Mouse (Mus musculus) left cerebral cortex, postnatal 14 days (tissue): ENCODE data around the gene Plk3. TPM values are rescaled to one million over a fixed set of nuclear protein-coding genes. Genes with fewer than 3 reads are reported as not detected.

Experiments used
- DNase-seq, 2 experiments: peaks; one replicate each; pipeline ENCODE4 v3.0.0; 2021 to 2022; ENCODE audit warnings: low spot score in 2 of 2, mixed read lengths in 1 of 2
- intact Hi-C: fragments of 180-260 bp; cut with DNase I; formaldehyde crosslinking; loops from one replicate; pipeline ENCODE4 v1.15.1; 2025
- total RNA-seq, 2 experiments: library from RNA; stranded (reverse); gene quantifications; 2 replicates each; pipeline ENCODE4 v1.2.3; 2021

Gene Plk3
- total RNA-seq, 2 experiments from 2014 or later = 15.6 to 16.2 TPM

DNA sequence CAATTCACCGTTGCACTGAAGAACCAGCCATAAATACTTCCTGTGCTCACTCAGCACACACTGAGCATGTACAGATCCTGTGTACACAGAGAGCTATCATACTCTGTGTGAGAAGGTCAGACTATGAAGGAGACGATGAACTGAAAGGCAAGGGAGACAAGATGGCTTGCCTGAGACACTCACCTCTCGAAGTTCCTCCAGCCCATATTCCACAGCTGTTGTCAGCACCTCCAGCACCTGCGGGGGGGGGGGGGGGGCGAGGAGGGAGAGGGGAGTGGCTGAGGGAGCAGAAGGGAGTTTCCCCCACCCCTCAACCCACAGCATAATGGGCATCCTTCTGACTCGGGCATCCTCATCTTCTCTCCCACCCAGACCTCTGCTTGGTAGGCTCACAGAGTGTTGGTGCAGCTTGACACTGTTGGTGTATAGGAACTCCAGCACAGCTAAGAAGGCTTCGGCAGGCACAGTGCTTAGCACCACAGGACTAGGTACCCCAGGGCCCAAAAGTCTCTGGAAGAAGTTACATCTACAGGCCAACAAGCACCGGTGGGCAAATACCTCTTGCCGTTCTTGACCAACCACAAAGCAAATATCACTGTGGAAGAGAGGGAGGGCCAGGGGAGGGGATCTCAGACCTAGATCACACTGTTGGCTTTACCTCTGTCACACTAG, 10.1 kb downstream of the Plk3 start:
- intact Hi-C loops = no loop called here
- DNase-seq = no peak

- DNase-seq = no peak
- intact Hi-C loops = no loop called here
These were observed 11.6 kb downstream of the Plk3 start for GRCm38 (mm10) chr4:117122209-117122608.

- DNase-seq = peak; percentile 93 to 97
- intact Hi-C loops = loop anchor here (2.0 kb wide), 1 partner anchor 126 kb away; the partner anchor contains the start of genes Hectd3 and Urod
These were observed 13.0 kb downstream of the Plk3 start for GRCm38 (mm10) chr4:117120445-117121414.

- DNase-seq = no peak
- intact Hi-C loops = loop anchor here (2.0 kb wide), 1 partner anchor 125 kb away; the partner anchor contains the start of genes Hectd3 and Urod
These were observed 13.7 kb downstream of the Plk3 start for GRCm38 (mm10) chr4:117120052-117120444.

GRCm38 (mm10) chr4:117119636-117120035, 14.1 kb downstream of the Plk3 start:
- DNase-seq = no peak
- intact Hi-C loops = loop anchor here (2.0 kb wide), 1 partner anchor 125 kb away; the partner anchor contains the start of genes Hectd3 and Urod

- DNase-seq = no peak
- intact Hi-C loops = no loop called here
These were observed 15.8 kb downstream of the Plk3 start for GRCm38 (mm10) chr4:117117931-117118330.

DNA sequence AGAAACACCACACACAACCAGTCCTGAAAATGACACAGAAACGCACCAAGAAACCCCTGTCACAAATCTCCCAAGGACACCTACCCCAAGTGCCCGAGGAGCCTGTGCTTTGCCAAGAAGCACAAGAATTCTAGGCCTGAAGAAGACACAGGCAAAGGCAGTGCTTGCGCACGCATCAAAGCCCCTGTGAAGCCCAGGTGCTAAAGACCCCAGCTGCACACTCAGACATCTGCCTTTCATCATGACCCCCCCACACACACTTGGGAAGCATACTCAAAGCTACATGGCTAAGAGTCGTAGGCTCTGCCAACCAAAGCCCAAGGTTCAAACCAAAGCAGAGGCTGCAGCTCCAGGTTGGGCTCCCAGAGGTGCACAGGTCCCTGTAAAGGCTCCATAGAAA, 18.2 kb downstream of the Plk3 start:
- intact Hi-C loops = no loop called here
- DNase-seq = no peak

- intact Hi-C loops = no loop called here
- DNase-seq = no peak
These were observed 20.5 kb downstream of the Plk3 start for GRCm38 (mm10) chr4:117113237-117113636.

DNA sequence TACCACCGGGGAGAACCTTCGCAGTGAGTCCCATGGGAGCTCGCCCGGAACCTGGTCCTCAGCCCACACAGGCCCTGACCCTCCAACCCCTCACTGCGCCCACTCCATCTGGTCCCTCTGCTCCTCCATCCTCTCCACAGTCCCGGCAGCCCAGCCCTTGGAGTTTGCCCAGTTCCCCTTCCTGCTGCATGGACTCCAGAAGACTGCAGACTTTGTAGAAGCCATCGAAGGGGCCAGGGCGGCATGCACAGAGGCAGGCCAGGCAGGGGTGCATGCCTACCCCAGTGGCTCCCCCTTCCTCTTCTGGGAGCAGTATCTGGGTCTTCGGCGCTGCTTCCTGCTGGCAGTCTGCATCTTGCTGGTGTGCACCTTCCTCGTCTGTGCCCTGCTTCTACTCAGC, 22.8 kb downstream of the Plk3 start:
- intact Hi-C loops = no loop called here
- no peak for DNase-seq

GRCm38 (mm10) chr4:117110249-117110648, 23.5 kb downstream of the Plk3 start:
- no peak for DNase-seq
- intact Hi-C loops = no loop called here

- no peak for DNase-seq
- intact Hi-C loops = no loop called here
These were observed 24.4 kb downstream of the Plk3 start for GRCm38 (mm10) chr4:117109330-117109729.

DNA sequence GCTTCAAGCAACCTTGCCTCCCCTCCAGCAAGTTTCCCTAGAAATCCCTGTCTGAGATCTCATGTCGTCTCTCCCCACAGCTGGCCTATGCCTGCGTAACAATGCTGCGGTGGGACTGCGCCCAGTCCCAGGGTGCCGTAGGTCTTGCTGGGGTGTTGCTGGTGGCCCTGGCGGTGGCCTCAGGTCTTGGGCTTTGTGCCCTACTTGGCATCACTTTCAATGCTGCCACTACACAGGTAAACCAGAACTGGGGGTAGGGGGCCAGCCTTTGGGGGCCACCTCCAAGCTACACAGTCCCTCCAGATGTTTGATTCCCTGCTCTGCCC, 25.3 kb downstream of the Plk3 start:
- no peak for DNase-seq
- intact Hi-C loops = no loop called here

- no peak for DNase-seq
- intact Hi-C loops = no loop called here
These were observed 25.8 kb downstream of the Plk3 start for GRCm38 (mm10) chr4:117107813-117108523.

DNA sequence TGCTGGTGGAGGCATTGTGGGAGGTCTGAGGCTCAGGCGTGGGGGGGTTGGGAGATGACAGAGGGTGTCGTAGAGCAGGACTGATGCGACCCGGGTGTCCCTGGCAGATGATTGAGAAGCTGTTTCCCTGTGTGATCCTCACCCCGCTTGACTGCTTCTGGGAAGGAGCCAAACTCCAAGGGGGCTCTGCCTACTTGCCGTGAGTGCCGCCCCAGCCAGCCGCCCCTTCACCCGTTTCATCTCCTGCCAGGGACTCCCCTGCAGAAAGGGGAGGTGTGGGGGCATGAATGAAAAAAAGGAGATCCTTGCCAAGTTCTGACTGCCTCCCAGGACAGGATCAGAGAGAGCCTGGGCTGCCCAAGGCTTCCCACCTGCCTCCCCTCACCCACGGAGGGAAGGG, 28.6 kb downstream of the Plk3 start:
- DNase-seq = no peak
- intact Hi-C loops = no loop called here

- DNase-seq = no peak
- intact Hi-C loops = no loop called here
These were observed 29.1 kb downstream of the Plk3 start for GRCm38 (mm10) chr4:117104672-117105071.

GRCm38 (mm10) chr4:117101218-117101617, 32.5 kb downstream of the Plk3 start:
- no peak for DNase-seq
- intact Hi-C loops = no loop called here

DNA sequence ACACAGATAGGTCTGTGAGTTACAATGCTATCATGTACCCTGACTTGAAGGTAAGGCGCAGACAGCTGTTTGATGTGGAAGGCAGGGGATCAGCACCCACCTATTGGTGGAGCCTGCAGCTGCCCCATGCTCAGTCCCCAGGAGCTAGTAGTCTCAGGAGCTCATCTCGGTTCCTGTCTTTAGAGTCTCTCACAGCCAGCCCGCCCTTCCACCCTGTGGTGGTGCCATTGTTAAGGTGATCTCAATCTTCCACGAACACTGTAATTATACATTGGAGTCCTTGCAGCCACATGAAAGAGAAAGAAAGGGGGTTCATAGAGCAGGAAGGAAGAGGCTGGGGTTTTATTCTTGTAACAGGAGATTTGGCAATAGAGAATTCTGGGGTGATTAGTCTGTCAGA, 33.7 kb downstream of the Plk3 start:
- intact Hi-C loops = no loop called here
- DNase-seq = no peak

GRCm38 (mm10) chr4:117098764-117099036, 35.1 kb downstream of the Plk3 start:
- intact Hi-C loops = no loop called here
- DNase-seq = no peak

DNA sequence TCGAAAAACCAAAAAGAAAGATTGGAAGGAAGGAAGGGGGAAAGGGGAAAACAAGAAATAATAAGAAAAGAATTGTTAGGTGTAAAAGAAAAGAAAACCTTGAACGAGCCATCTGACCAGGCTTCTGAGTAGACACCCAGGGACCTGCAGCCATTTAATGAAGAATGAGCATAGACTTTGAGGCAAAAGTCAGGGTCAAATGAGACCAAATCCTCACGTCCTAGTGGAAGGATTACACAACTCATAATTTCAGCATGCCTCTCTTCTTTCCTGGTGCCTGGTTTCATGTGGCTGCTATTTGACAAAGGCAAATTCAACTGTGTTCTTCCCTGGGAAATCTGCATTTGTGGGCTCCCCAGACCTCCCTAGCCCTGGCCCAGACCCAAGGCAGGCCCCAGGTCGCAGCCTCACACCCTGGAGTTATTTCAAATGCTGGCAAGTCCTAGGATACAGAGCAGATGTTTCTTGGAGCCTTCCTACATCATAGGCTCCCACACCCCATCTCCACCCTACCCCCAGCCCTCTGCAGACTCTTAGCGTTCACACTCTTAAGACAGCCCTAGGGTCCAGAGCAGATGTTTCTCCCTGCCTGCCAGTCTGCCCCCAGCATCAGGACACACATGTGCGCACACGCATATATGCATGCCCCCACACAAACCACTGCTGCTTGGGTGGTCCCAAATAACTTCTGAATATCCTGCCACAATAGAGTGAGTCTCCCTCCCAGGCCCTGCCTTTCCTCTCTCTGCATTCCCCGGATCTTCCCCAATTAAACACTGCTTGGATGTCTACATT, 35.6 kb downstream of the Plk3 start:
- intact Hi-C loops = no loop called here
- DNase-seq = no peak

GRCm38 (mm10) chr4:117096666-117097065, 37.1 kb downstream of the Plk3 start:
- intact Hi-C loops = no loop called here

More at GRCm38 (mm10) chr4:117096666-117097065, 37.1 kb downstream of the Plk3 start:
- DNase-seq = no peak
